Mouse (Mus musculus) CH12.LX (cell line): ENCODE results near the gene Gm20388.

ENCODE experiments used
- NELFE ChIP-seq: IDR thresholded peaks from 2 replicates; pipeline ENCODE4 v1.6.1; 2011; ENCODE audit warnings: low read depth, low read length, improper control_type of control experiment
- POLR2A ChIP-seq: IDR thresholded peaks from 2 replicates; pipeline ENCODE4 v1.6.1; 2011; ENCODE audit warnings: low read depth, mild to moderate bottlenecking, improper control_type of control experiment, low read length

DNA sequence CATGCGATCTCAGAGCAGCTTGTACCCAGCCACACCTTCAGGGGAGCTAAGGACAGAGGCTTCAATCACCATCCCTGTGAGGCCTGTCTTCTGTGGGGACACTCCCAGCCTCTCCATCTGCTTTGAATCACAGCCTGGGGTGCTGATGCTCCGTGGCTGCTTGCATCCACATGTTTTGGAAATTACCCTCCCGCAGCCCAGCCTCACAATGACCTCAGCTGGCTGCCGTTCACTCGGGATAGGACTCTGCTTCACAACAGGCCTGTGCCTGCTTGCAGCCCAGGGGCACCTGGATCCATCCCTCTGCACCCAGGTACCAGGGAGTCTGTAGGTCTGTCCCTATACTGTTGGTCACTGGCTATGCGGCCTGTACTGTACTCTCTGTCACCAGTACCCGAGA lies 2153.7 kb downstream of the Gm20388 start:
- no peak for TF ChIP-seq POLR2A
- no peak for TF ChIP-seq NELFE
